Mouse (Mus musculus) mesoderm, embryonic 11.5 days (tissue): Measurements from ENCODE around the gene Cep126.

Source experiments
- DNase-seq: peaks from one replicate; pipeline ENCODE4 v3.0.0-alpha.2; 2012; ENCODE audit warnings: low read depth, low spot score

The Cep126 gene

DNA sequence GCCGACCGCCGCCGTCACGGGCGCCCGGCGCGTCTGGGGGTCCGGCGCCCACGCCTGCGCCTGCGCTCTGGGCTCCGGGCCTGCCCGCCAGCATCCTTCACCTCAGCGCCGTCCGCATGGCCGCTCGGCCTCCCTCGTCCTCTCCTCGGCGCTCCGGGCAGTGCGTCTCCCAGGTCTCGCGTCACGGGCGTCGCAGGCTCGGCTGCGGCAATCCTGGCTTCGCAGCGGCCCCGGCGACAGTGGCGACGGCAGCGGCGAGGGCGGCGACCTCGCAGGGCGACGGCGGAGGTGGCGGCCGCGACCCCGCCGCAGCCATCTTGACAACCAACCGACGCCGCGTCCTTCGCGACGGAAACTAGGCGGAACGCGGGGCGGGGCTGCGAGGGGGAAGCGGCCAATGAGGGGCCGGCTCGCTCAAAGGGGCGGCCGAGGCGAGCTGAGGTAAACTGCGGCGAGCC, at the start of gene Cep126:
TSS of gene Cep126 (minus strand) at position 178 of the 458 bp plus-strand sequence.
- DNase-seq = peak; percentile 87

DNA sequence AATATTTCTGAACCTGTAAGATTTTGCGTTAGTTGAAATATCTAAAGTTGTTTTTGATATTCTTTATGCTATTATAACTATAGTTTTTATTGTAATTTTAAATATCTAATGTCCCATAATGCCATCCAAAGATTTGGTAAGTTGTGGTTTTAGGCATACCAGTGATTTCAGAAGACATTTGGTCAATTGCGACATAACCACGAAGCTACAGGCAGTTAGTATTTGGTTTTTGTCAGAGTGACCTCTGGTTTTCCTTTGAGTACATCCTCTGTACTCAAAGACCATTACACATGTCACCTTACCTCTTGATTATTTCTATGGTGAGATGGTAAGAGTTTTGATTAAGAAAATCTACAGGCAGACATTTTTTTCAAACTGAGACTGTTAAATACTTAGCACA, 45.5 kb upstream of the Cep126 start:
- no peak for DNase-seq

DNA sequence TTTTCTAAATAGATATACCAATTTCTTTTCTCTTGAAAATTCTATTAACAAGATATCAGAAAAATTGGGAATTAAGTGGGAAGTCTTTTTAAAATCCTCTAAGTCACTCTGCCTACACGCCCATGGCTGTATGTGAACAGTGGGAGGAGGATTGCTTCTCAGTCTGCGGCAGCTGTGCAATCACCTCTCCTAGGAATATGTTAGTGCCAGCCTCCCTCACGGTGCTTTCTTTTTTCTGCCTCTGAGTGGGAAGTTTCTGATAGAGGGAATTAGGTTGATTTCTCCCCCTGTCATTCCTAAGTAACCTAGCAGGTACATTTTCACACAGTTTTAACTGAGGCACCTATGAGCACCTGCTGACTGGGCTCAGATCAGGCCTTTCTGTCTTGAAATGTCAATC, 43.0 kb upstream of the Cep126 start:
- DNase-seq = no peak

DNA sequence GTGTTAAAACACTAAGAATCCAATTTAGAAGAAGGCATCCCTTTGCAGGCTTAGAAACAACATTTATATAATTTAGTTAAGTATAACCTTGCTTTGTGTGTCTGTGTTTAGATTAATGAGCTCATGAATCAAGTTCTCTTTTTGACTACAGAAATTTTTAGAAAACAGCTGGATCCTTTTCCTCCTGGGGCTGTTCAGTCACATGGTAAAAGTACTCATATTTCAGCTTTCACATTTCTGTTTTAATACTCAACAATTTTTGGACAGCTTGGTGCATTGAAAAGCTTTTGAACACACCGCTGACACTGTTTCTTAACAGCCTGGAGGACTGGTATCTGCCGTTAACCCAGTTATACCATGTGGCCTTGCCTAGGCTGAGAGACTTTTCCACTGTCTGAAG, 22.9 kb upstream of the Cep126 start:
- no peak for DNase-seq

DNA sequence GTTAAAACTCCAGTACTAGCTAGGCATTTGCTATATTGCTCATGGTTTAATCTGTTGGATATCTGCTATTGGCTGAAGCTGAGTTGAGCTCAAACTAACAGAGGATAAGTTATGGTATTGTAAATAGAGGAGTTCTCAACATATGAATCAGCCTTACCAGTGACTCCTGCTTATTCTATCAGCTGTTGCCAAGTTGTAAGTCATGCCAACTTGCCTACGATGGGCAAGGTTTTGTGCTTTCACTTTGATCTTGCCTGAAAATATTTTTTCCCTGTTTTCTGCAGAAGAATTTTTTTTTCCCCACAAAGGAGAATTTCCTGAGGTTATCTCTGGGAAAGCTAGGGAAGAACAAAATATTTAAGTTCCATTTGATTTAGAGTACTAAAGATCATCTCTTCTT, 5.4 kb upstream of the Cep126 start:
- DNase-seq = no peak

DNA sequence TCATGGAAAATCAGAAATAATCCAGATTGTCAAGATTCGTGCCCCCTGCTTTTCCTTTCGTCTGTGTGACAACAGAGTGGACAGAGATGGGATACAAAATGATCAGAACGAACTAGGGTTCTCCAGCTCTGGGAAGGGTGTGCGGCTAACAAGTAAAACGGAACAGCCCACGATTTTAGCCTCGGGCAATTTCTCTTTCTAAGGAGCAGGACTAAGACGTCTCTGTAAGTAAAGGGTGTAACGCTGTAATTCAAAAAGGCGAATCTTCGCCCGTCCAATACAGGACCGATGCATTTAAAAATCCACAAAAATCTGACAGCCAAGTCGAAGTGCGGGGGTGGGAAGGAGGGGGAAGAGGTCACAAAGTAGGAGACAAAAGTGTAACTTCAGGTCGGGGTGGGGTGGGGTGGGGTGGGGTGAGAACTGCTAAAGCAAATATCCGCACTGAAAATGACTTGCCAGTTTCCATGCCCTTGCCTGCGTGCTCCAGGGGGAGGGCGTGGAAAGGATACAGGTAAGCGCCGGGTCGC, 443 bp downstream of the Cep126 start:
- DNase-seq = peak; percentile 13

DNA sequence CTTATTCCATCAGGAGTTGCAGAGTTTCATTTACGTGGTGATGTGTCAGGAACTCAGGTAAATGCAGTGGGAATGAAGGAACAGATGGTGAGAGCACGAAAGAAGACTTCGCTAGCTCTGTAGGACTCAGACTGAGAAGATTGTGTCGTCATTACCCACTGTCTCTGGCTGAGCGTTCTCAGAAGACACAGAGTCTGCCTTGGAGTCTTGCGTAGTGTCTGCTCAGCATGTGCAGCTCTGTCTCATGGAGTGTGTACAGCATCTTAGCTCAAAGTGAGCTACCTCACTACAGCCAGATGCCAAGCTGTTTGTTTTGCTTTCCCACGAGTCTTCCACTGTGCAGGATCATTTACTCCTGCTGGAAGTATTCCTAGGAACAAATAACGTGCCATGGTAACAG, 10.6 kb downstream of the Cep126 start:
- no peak for DNase-seq

DNA sequence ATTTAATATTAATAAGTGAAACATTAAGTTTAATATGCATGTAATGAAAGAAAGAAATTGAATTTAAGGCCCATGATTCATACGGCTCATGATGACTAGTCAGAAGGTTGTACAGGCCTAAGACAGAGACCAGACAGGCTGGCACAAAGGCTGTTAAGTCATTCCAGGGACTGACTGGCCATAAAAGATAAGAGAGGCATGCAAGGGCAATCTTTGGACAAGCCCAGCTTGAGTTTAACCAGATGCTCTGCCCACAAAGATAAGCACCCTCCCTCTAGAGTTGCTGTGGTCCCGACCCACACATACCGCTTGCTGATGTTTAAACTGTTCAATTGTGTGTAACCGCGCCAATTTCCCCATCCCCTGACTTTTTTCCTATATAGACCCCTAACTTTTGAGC, 19.6 kb downstream of the Cep126 start:
- DNase-seq = no peak

DNA sequence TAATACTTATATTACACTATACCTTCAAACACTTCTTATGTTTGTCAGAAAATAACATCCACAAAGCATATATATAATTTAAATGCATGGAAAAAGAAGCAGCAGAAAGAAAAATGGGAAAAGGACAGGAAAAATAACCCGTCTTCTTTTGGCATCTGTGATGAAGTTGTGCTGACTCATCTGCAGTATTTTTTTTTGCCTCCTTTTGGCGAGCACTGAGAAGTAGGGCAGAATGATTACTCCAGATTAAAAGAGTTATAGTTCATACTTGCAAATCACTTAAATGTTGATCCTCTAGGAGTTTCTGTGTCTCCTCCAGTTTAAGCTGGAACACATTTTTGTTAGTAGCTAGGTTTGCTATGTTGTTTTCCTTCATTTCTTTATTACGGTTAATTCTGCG, 31.0 kb downstream of the Cep126 start:
- no peak for DNase-seq

DNA sequence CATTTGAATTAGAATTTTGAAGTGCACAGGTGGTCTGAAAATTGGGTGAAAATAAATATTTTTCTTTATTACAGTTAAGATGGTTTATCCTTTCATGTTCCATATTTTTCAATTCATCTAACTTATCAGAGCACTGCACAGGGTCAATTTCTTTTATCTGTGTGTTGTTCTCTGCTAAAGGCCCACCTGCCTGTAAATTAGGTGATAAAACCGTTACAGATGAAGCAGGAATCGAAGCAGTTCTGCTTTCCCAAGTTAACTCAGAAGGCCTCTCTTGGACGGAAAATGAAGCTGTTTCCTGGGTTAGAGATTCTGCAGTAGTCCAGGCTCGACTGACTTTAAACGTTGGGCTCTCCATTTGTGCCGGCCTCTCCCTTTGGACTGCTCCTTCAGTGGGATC, 33.1 kb downstream of the Cep126 start:
- DNase-seq = no peak

DNA sequence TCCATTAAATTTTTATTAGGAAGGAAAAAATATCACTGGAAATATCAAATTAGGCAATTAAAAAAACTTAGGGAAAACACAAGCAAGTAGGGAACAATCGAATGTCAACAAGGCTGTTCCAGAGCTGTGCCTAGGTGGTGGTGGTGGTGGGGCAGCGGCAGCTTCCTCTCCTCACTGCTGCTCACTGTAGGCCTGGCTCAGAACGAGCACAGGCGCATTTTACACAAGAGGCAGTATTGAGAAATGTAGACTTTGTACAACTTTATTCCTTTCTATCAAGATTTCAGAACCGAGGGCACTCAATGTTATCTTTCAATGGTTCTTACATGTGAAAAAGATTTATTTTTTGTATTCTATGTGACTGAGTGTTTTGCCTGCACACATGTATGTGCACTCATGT, 55.2 kb downstream of the Cep126 start:
- no peak for DNase-seq

DNA sequence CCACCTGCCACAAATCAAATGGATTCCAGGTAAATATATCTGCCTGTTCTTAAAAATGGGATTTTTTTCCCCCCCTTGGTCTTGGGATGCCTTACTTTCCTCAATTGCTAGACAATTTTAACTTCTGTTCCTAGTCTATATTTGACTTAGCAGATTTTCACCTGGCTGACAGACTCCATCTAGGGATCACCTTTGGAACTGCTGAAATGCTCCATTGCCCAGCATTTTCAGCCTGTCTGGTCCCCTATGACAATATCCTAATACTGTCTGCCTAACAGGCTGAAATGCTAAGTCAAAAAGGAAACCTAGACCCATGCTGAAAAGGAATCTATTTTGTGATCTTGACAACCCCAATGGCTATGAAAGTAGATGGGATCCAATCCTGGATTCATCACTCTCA, 59.7 kb downstream of the Cep126 start:
- DNase-seq = peak; percentile 8

DNA sequence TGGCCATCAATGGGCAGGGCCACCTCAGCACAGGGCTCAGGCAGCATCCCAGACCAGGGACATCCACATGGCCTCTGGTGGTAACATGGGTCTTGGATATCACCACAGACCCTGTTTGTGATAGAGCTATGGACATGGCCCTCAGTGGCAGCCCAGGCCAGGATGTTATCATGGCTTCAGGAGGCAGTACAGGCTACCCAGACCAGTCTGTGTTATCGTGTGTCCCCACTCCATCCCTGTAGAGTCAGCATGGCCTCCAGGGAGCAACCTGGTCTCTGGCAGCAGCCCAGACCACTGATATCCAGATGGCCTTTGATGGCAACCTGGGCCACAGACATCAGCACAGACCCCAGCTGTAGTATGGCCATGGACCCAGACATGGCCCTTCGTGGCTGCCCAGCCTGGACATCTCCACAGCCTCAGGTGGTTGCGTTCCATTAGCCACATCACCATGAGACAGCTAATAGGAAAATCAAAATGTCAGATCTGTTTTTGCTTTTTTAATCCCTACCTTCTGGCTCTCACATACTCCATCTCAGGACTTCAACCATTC, 60.8 kb downstream of the Cep126 start:
- DNase-seq = no peak

DNA sequence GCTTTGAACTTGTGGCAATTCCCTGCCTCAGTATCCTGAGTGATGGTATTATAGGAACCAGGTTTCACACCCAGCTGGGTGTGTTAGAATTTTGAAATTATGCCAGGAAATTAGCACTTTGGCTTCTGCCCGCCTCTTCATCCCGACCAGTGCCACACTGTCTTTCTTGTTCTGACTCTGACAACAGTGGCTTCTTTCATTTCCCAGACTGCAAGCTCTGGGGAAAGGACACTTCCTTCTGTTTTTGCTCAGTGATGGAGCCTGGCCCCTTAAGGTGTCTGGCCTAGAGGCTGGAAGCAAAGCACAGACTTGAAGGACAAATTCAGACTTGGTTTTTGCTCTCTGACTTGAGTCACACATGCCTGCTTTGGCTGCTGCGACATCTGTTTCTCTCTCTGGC, 74.5 kb downstream of the Cep126 start:
- no peak for DNase-seq

DNA sequence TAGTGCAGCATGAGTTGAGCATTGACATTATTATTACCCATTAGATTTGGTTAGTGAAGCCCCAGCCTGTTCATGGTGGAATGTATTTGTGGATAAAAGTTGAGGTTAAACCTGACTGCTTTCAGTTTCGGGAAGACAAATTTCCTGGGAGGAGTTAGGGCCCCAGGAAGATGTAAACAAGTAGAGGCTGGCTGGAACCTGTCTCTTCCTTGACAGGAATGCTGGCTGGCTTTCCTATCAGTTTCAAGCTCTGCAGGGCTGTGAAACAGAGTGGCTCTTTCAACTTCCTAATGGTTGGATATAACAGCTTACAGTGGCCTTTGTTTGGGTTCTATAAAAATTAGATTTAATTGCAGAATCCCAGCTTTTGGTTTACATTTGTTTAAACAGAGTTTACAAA, 79.3 kb downstream of the Cep126 start:
- DNase-seq = no peak

DNA sequence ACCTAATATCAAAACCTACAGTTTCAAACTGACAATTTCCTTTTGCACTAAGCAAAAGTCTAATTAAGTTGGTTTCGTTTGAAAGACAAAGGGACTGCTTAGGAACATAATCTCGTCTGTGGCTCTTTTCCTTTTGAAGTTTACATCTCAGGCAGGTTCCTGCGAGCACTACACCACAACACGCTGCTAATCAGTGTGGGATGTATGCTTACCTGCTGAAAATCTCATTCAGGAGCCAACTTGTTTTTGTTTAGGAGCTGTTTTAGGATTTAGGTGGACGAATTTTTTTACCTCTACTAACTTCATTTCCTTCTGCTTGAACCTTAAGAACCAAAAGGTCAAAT, 91.1 kb downstream of the Cep126 start:
- DNase-seq = no peak

DNA sequence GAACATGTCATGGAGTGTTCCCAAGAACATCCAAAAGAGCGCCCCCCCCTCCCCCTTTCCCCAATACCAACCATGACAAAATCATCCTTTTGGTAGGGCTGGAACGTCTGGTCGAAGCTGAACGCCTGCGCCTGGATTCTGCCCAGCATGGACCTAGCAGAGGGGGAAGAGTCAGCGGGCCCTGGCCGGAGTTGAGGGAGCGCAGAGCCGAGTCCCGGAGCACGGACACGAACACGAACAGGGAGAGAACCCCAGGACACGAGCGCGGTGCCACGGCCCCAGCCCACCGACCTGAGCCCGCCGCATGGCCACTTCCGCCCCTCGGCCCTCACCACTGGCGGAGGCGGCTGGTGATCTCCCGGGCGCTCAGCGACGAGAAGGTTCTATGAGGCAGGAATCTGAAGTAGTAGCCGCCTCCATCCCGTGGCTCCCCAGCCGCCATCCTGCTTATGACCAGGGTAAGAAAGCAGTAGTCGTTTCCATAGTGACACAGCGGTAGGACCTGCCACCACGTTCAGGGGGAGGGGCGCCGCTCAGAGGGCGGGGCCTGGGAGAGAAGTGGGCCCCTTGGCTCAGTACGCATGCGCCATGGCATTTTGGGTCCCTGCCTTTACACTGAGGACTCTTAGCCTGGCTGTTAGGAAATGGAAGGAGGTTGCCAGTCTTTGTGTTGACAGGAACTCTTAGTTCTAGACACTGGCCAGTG, 91.6 kb downstream of the Cep126 start, which contains the start of gene Cfap300:
TSS of gene Cfap300 (minus strand) at position 486 of the 706 bp plus-strand sequence.
- peak; percentile 97 for DNase-seq

DNA sequence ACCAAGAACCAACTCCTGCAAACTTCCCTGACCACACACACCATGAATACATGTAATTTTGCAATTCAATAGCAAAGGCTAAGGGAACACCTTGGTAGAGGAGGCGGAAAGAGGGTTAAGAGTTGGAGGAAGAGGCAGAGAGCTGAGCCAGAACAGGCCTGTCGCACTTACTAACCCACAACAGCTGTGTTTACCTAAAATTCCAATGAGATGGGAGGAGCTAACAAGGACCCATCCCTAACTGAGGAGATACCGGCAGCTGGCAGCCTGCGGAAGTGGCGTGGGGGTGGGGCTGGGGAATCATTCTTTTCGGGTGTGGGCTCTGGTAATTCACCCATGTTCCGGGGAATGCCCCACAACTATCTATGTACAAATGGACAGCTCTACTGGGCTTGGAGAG, 98.5 kb downstream of the Cep126 start:
- peak; percentile 26 for DNase-seq

DNA sequence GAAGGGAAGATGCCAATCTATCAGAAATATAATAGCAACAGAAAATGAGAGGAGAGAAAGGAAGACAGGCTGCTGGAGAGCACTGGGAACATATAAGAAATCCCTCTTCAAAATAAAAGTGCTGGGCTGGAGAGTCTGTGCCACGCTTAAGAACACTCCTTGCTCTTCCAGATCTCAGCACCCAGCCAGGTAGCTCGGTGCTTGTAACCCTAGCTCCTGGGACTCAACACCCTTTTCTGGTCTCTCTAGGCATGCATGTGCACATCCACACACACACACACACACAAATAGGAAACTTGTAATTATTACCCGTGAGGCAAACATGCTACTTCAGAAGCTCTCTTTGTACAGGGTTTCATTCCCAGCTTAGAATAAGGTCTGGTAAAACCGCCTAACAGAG, 99.0 kb downstream of the Cep126 start:
- DNase-seq = no peak

DNA sequence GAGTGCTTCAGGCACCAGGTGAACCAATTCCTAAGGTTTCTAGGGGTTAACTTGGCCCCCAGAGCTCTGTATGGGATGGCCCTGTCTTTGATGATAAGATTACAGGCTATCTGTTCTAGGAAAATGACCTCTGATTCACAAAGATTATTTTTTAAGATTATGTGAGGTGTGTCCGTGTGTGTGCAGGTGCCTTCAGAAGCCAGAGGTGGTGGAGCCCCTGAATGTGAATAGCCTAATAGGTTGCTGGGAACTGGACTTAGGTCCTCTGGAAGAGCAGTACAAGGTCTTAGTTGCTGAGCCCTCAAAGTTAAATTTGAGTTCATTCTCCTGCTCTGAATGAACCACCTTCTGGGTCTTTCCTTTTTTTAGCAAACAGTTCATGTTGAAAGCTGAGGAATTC, 100.0 kb downstream of the Cep126 start:
- no peak for DNase-seq

DNA sequence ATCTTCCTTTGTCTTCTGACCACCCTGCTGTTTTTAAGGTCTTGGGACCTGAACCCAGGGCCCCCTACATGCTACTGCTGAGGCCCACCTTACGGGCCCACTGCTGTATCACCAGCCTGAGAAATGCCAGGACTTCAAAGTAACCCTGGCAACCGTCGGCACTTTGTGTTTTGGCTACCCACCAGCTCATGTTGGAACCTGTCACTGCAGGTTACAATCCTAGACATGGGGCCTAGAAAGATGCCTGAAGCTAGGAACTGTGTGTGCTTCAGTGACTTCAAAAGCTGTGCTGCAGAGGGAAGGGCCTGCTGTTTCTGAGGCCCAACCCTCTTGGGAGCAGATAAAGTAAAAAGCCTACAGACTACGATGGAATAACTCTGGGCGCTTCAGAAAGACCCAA, 101.2 kb downstream of the Cep126 start:
- peak; percentile 12 for DNase-seq
